Mouse (Mus musculus) embryonic stem cell, embryonic (primary cell): Measurements from ENCODE around the gene Plscr3.

ENCODE experiments used
- CTCF ChIA-PET, 4 experiments: fragments of 300-600 bp in 2 of 4; fragments of 350-600 bp in 2 of 4; sonication (Branson Sonifier 250); formaldehyde crosslinking; loops; one replicate each; lab custom pipeline; 2022; ENCODE audit warnings: inconsistent platforms in 2 of 4; lab: Charles Lee
- POLR2A ChIA-PET, 4 experiments: fragments of 300-600 bp in 2 of 4; fragments of 350-600 bp in 2 of 4; sonication (Branson Sonifier 250); formaldehyde crosslinking; loops; one replicate each; lab custom pipeline; 2022; ENCODE audit warnings: antibody characterized with exemption in 4 of 4, inconsistent platforms in 1 of 4; lab: Charles Lee

Gene Plscr3

GRCm38 (mm10) chr11:69881787-69882670, 35.9 kb downstream of the Plscr3 start:
- ChIA-PET CTCF (interaction anchor here in 3 of 4 experiments (0.6 to 4.0 kb wide), 16 partner anchors 10 to 159 kb away, joined by 3 to 51 read pairs (median 7); partner anchors contain the start of genes Slc2a4 (in 2 of the 3), 2810408A11Rik (in 1 of the 3), Dvl2 (in 1 of the 3) and Eif5a (in 1 of the 3)), POLR2A (interaction anchor here in 2 of 4 experiments (1.1 to 7.2 kb wide), 12 partner anchors 13 to 113 kb away, joined by 3 to 61 read pairs (median 4); partner anchors contain the start of genes 2810408A11Rik (in 2 of the 2), Eif5a (in 2 of the 2), Neurl4 (in 2 of the 2) and Ctdnep1 (in 1 of the 2))

- ChIA-PET POLR2A (interaction anchor here in 3 of 4 experiments (0.5 to 7.2 kb wide), 11 partner anchors 8 to 278 kb away, joined by 3 to 61 read pairs (median 4); partner anchors contain the start of genes Eif5a (in 2 of the 3), 2810408A11Rik (in 1 of the 3), Gps2 (in 1 of the 3) and Neurl4 (in 1 of the 3)), CTCF (interaction anchor here (0.5 to 4.0 kb wide), 21 partner anchors 13 to 1087 kb away, joined by 3 to 51 read pairs (median 4); partner anchors contain the start of genes 2810408A11Rik (in 1 of the 4), Acap1 (in 1 of the 4), Mpdu1 (in 1 of the 4) and Neurl4 (in 1 of the 4))
These were observed 36.9 kb downstream of the Plscr3 start for GRCm38 (mm10) chr11:69883066-69883465.

GRCm38 (mm10) chr11:69883527-69884151, 37.5 kb downstream of the Plscr3 start:
- CTCF ChIA-PET: interaction anchor here (0.5 to 4.0 kb wide), 23 partner anchors 12 to 1086 kb away, joined by 3 to 51 read pairs (median 4); partner anchors contain the start of genes 2810408A11Rik (in 1 of the 4), Acap1 (in 1 of the 4), Mpdu1 (in 1 of the 4) and Neurl4 (in 1 of the 4)
- POLR2A ChIA-PET: interaction anchor here in 3 of 4 experiments (0.5 to 7.2 kb wide), 11 partner anchors 8 to 279 kb away, joined by 3 to 61 read pairs (median 4); partner anchors contain the start of genes Eif5a (in 2 of the 3), Nlgn2 (in 2 of the 3), 2810408A11Rik (in 1 of the 3) and Gps2 (in 1 of the 3)

- ChIA-PET CTCF (interaction anchor here in 2 of 4 experiments (0.7 to 4.2 kb wide), 11 partner anchors 8 to 150 kb away, joined by 3 to 28 read pairs (median 4); partner anchors contain the start of genes Tmem102 (in 1 of the 2), Tmem95 (in 1 of the 2) and Ybx2 (in 1 of the 2)), POLR2A (interaction anchor here in 2 of 4 experiments (0.6 to 1.9 kb wide), 5 partner anchors 14 to 125 kb away, joined by 3 to 8 read pairs (median 4); partner anchors contain the start of genes Nlgn2 (in 2 of the 2), Eif5a (in 1 of the 2) and Tmem256 (in 1 of the 2))
These were observed 38.1 kb downstream of the Plscr3 start for GRCm38 (mm10) chr11:69884240-69884639.

- POLR2A ChIA-PET: interaction anchor here in 1 of 4 experiments (1.9 kb wide), 1 partner anchor 125 kb away, joined by 8 read pairs; no protein-coding TSS in a partner anchor
- CTCF ChIA-PET: interaction anchor here in 2 of 4 experiments (1.0 to 4.2 kb wide), 4 partner anchors 8 to 150 kb away, joined by 3 to 28 read pairs (median 4); partner anchors contain the start of gene Tmem95 (in 1 of the 2)
These were observed 38.5 kb downstream of the Plscr3 start for GRCm38 (mm10) chr11:69884663-69885062.

GRCm38 (mm10) chr11:69886907-69887635, 40.9 kb downstream of the Plscr3 start:
- ChIA-PET CTCF (interaction anchor here (0.5 to 4.2 kb wide), 40 partner anchors 8 to 459 kb away, joined by 3 to 28 read pairs (median 4); partner anchors contain the start of genes 2810408A11Rik (in 2 of the 4), Neurl4 (in 2 of the 4), Slc2a4 (in 2 of the 4) and Tmem95 (in 2 of the 4)), POLR2A (interaction anchor here in 3 of 4 experiments (0.5 to 7.8 kb wide), 27 partner anchors 9 to 333 kb away, joined by 3 to 53 read pairs (median 4); partner anchors contain the start of genes Eif5a (in 3 of the 3), 2810408A11Rik (in 2 of the 3), Neurl4 (in 2 of the 3) and Tmem95 (in 2 of the 3))

GRCm38 (mm10) chr11:69891482-69891881, 45.3 kb downstream of the Plscr3 start:
- ChIA-PET CTCF (interaction anchor here in 2 of 4 experiments (1.3 to 1.5 kb wide), 3 partner anchors 14 to 30 kb away, joined by 3 read pairs; partner anchors contain the start of gene Tmem95 (in 1 of the 2)), POLR2A (interaction anchor here in 3 of 4 experiments (0.6 to 7.8 kb wide), 11 partner anchors 8 to 481 kb away, joined by 3 to 53 read pairs (median 3); partner anchors contain the start of genes 2810408A11Rik (in 3 of the 3), Neurl4 (in 3 of the 3) and Eif5a (in 2 of the 3))

DNA sequence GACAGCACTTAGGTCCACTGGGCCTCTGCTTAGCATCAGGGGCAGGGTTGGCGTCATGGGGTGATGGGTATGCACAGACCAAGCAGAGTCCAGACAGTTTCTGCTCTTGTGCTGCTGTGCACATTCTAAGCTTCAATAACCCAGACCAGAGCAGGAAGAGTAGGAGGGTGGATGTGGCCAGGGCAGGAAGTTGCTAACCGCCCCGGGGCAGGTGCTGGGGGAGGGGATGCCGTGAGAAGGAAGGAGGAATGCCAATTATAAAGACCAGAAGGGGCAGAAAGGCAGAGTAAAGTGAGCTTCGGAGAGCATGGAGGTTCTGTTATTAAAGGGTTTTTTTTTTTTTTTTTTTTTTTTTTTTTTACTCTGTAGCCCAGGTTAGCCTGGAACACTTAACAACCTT, 48.5 kb downstream of the Plscr3 start:
- POLR2A ChIA-PET: interaction anchor here in 3 of 4 experiments (0.6 to 3.1 kb wide), 18 partner anchors 9 to 767 kb away, joined by 3 to 18 read pairs (median 4); partner anchors contain the start of genes Tmem95 (in 2 of the 3) and Gps2 (in 1 of the 3)
- CTCF ChIA-PET: interaction anchor here (0.6 to 2.4 kb wide), 8 partner anchors 14 to 307 kb away, joined by 3 to 14 read pairs (median 4); partner anchors contain the start of gene Kctd11 (in 2 of the 4)

GRCm38 (mm10) chr11:69895291-69895690, 49.1 kb downstream of the Plscr3 start, which contains the start of gene Acap1:
Acap1 (minus strand) TSS chr11:69895539.
- ChIA-PET CTCF (interaction anchor here (0.6 to 2.4 kb wide), 9 partner anchors 8 to 307 kb away, joined by 3 to 14 read pairs (median 3); partner anchors contain the start of gene Kctd11 (in 2 of the 4)), POLR2A (interaction anchor here in 3 of 4 experiments (0.5 to 3.1 kb wide), 21 partner anchors 8 to 767 kb away, joined by 3 to 18 read pairs (median 3); partner anchors contain the start of genes Tmem95 (in 2 of the 3), Eif5a (in 1 of the 3) and Gps2 (in 1 of the 3))

GRCm38 (mm10) chr11:69899870-69900269, 53.7 kb downstream of the Plscr3 start:
- POLR2A ChIA-PET: interaction anchor here (0.6 to 19.9 kb wide), 70 partner anchors 9 to 878 kb away, joined by 3 to 353 read pairs (median 5); partner anchors contain the start of genes Eif5a (in 3 of the 4), Tmem95 (in 3 of the 4), Gps2 (in 2 of the 4) and Slc2a4 (in 2 of the 4)

DNA sequence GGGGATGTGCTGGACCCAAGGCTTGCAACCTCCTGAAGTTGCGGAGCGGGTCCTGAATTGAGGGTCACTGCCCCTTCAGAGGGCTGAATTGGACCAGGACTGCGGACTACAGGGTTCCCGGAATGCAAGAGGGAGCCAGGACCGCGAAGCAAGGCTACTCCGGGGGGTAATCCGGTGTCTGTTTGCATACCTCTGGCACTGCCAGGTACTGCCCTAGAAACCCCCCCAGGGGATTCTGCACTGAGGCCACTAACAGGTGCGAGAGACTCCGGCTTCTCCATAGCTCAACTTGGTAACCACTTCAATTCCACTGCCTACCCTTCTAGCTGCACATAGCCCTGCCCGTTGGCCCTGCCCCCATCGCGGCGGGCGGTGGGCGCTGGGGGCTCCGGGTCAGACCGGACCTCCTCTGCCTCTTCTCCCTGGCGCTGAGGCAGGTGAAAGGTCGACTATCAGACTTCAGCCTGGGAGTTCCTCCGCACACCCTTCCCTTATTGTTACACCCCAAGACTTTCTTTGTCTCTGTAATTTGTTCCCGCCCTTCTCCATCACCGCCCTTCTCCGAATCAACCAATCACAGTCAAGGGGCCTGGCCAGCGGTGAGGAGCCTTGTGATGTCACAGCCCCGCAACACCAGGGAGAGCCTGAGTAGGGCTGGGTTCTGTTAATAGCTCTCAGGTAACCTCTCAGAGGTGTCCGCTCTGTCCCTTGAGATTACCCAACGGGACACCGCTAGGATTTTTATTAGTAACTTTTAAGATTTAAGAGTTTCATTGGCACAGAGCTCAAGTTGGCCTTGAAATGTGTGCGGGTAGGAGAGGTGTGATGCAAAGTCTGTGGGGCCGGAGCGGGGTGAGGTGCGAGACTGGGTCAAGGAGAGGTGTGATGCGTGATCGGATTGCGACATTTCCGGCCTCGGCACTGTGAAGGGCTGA, 54.6 kb downstream of the Plscr3 start, which contains the start of the genes 2810408A11Rik and Neurl4:
Gene 2810408A11Rik, minus strand, starts transcription at position 517 of the 935 bp plus-strand sequence.
Gene Neurl4, plus strand, starts transcription at position 602 of the 935 bp plus-strand sequence.
- ChIA-PET CTCF (interaction anchor here (0.6 to 3.1 kb wide), 25 partner anchors 10 to 268 kb away, joined by 3 to 16 read pairs (median 4); partner anchors contain the start of genes Tmem95 (in 2 of the 4), Fxr2 (in 1 of the 4), Nlgn2 (in 1 of the 4) and Tmem256 (in 1 of the 4)), POLR2A (interaction anchor here (0.6 to 19.9 kb wide), 102 partner anchors 8 to 877 kb away, joined by 3 to 353 read pairs (median 4); partner anchors contain the start of genes Ctdnep1 (in 3 of the 4), Eif5a (in 3 of the 4), Tmem95 (in 3 of the 4) and Gps2 (in 2 of the 4))

More at GRCm38 (mm10) chr11:69899870-69900269, 53.7 kb downstream of the Plscr3 start:
- CTCF ChIA-PET: interaction anchor here (0.6 to 3.1 kb wide), 22 partner anchors 10 to 353 kb away, joined by 3 to 16 read pairs (median 5); partner anchors contain the start of genes Fxr2 (in 1 of the 4) and Tmem95 (in 1 of the 4)

- CTCF ChIA-PET: interaction anchor here (0.6 to 3.1 kb wide), 15 partner anchors 14 to 269 kb away, joined by 3 to 16 read pairs (median 4); partner anchors contain the start of genes Fxr2 (in 1 of the 4) and Tmem95 (in 1 of the 4)
- POLR2A ChIA-PET: interaction anchor here (0.6 to 19.9 kb wide), 71 partner anchors 9 to 320 kb away, joined by 3 to 353 read pairs (median 5); partner anchors contain the start of genes Ctdnep1 (in 3 of the 4), Eif5a (in 3 of the 4), Gps2 (in 2 of the 4) and Nlgn2 (in 2 of the 4)
These were observed 55.2 kb downstream of the Plscr3 start for GRCm38 (mm10) chr11:69901406-69901846.
